ENCODE assay signal across 9 mouse cellular contexts in genomic region chr11:67975252-67975651, GRCm38 (mm10). TPM values are rescaled to one million over a fixed set of nuclear protein-coding genes. Genes with fewer than 3 reads are reported as not detected.
DNase-seq lines count a peak whose midpoint lies in the region; ATAC-seq lines count a peak whose summit lies in the region.
"Had no signal": no experiment of that assay in that cellular context is flagged by ENCODE, and none has a peak within 500 bp of the region (broad histone marks: within the 10 kb centered on the region; RNA-seq: fewer than 3 reads in every experiment).

No protein-coding gene starts in this region.

- H3K4me2 ChIP-seq in intestine, embryonic 14.5 days (ENCODE audit: low read length): no peak overlapping the region
- no peak overlapping the region for H3K4me2 ChIP-seq in intestine, embryonic 15.5 days (replicated peaks)
- H3K4me2 ChIP-seq: limb, embryonic 15.5 days had no signal

- DNase-seq in intestine, embryonic 14.5 days (ENCODE audit: low spot score): peak; percentile 65
- DNase-seq in right cerebral cortex, postnatal 4 days: peak; percentile 68
- DNase-seq in right cerebral cortex, postnatal 25 days: no peak
- peak; percentile 41 for DNase-seq in embryo, embryonic 11.5 days (ENCODE audit: low read depth, low spot score)
- peak; percentile 12 to 18 for DNase-seq in thymus, postnatal 36 days
- no peak for DNase-seq in urinary bladder, postnatal 4 days (ENCODE audit: low spot score in 2 of 2)
- no peak for DNase-seq in spleen, postnatal 4 days (ENCODE audit: low spot score in 2 of 2)

- no peaks in the 10 kb centered on the region for H3K27me3 ChIP-seq in intestine, embryonic 14.5 days (replicated peaks; ENCODE audit: control insufficient read depth, insufficient read depth, low read length)
- no peaks in the 10 kb centered on the region for H3K27me3 ChIP-seq in intestine, embryonic 15.5 days (replicated peaks)
- H3K27me3 ChIP-seq: limb, embryonic 15.5 days had no signal

- no peak overlapping the region for H3K27ac ChIP-seq in intestine, embryonic 14.5 days (ENCODE audit: low read depth)
- H3K27ac ChIP-seq in intestine, embryonic 15.5 days: no peak overlapping the region
- H3K27ac ChIP-seq: limb, embryonic 15.5 days had no signal

- no peaks in the 10 kb centered on the region for H3K4me1 ChIP-seq in intestine, embryonic 14.5 days (replicated peaks; ENCODE audit: control insufficient read depth, insufficient read depth, low read length)
- no peaks in the 10 kb centered on the region for H3K4me1 ChIP-seq in intestine, embryonic 15.5 days (replicated peaks)
- H3K4me1 ChIP-seq: limb, embryonic 15.5 days had no signal

- no peaks in the 10 kb centered on the region for H3K9me3 ChIP-seq in intestine, embryonic 14.5 days (ENCODE audit: control insufficient read depth, low read length)
- H3K9me3 ChIP-seq in intestine, embryonic 15.5 days: no peaks in the 10 kb centered on the region
- H3K9me3 ChIP-seq: limb, embryonic 15.5 days had no signal

- peaks cover 10% of the 10 kb centered on the region; the same call in 1 of the 2 replicates for H3K36me3 ChIP-seq in intestine, embryonic 14.5 days (ENCODE audit: control insufficient read depth, insufficient read depth, low read length)
- H3K36me3 ChIP-seq in intestine, embryonic 15.5 days: peaks cover 2% of the 10 kb centered on the region; the same call in 1 of the 2 replicates

- H3K4me3 ChIP-seq in intestine, embryonic 14.5 days (ENCODE audit: low read depth, low read length): no peak overlapping the region
- H3K4me3 ChIP-seq in intestine, embryonic 15.5 days (replicated peaks): no peak overlapping the region
- H3K4me3 ChIP-seq: limb, embryonic 15.5 days had no signal

- no peak overlapping the region for H3K9ac ChIP-seq in intestine, embryonic 14.5 days (ENCODE audit: low read length)
- no peak overlapping the region for H3K9ac ChIP-seq in intestine, embryonic 15.5 days
- H3K9ac ChIP-seq: limb, embryonic 15.5 days had no signal

- WGBS in intestine, embryonic 14.5 days: 7% methylated on average over 2 of the region's 2 CpGs
- 9% methylated on average over 2 of the region's 2 CpGs for WGBS in intestine, embryonic 15.5 days

- no peak for ATAC-seq in intestine, embryonic 14.5 days (replicated peaks; ENCODE audit: low FRiP score, low TSS enrichment, low read depth)
- ATAC-seq in intestine, embryonic 15.5 days: no peak

RNA-seq across cellular contexts. Expression of gene Stx8, which starts 9.3 kb away (rescaled TPM):
- 51.3 and 54.5 TPM in 2 replicates for polyA plus RNA-seq in intestine, embryonic 14.5 days (2014; fragmentation: Nextera tagmentation; extraction: Ambion mirVana)
- 51.8 and 59.7 TPM in 2 replicates for polyA plus RNA-seq in intestine, embryonic 15.5 days (2015; fragmentation: Nextera tagmentation; extraction: Ambion mirVana)

RNA-seq across cellular contexts. Expression of gene Cfap52, which starts 9.8 kb away (rescaled TPM):
- 0.86 and 1.0 TPM in 2 replicates for polyA plus RNA-seq in intestine, embryonic 14.5 days (2014; fragmentation: Nextera tagmentation; extraction: Ambion mirVana)
- 1.1 and 1.3 TPM in 2 replicates for polyA plus RNA-seq in intestine, embryonic 15.5 days (2015; fragmentation: Nextera tagmentation; extraction: Ambion mirVana)

RNA-seq across cellular contexts. Expression of gene Usp43, which starts 53.3 kb away (rescaled TPM):
- polyA plus RNA-seq in intestine, embryonic 14.5 days (2014; fragmentation: Nextera tagmentation; extraction: Ambion mirVana): 5.4 and 5.8 TPM in 2 replicates
- polyA plus RNA-seq in intestine, embryonic 15.5 days (2015; fragmentation: Nextera tagmentation; extraction: Ambion mirVana): 5.2 and 5.4 TPM in 2 replicates

Comparison
In these comparisons a context has a peak if more than half of its experiments do, and no peak if none do; other contexts are left out.
1. DNase-seq: peak in intestine, embryonic 14.5 days (single experiment), right cerebral cortex, postnatal 4 days (single experiment), embryo, embryonic 11.5 days (single experiment) and thymus, postnatal 36 days (2 of 2); none in right cerebral cortex, postnatal 25 days (single experiment), urinary bladder, postnatal 4 days (0 of 2) and spleen, postnatal 4 days (0 of 2).